Mouse (Mus musculus): ENCODE results near the gene Taar4. TPM values are rescaled to one million over a fixed set of nuclear protein-coding genes. Genes with fewer than 3 reads are reported as not detected.

Gene Taar4
- polyA plus RNA-seq (2015; fragmentation: Nextera tagmentation; extraction: Ambion mirVana), result not detected in 2 replicates

DNA sequence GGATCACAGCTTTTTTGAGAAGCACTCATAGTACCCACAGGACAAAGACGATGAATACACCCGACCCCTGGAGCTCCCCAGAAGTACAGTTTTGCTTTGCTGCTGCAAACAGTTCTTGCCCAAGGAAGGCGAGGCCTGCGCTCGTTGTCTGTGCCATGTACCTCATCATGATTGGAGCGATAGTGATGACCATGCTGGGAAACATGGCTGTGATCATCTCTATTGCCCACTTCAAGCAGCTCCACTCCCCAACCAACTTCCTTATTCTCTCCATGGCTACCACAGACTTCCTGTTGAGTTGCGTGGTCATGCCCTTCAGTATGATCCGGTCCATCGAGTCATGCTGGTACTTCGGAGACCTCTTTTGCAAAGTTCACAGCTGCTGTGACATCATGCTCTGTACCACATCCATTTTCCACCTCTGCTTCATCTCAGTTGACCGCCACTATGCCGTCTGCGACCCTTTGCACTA, at the start of gene Taar4:
TSS of gene Taar4 (plus strand) at position 51 of the 472 bp plus-strand sequence.
- Histone ChIP-seq H3K27me3 (ENCODE audit: control insufficient read depth, insufficient read depth, low read length) (no peaks in the 10 kb centered on the region), H3K4me2 (ENCODE audit: low read depth, low read length) (no peak within 1 kb of the TSS), H3K4me3 (ENCODE audit: low read length) (no peak within 1 kb of the TSS), H3K4me1 (ENCODE audit: control insufficient read depth, insufficient read depth, low read length) (no peaks in the 10 kb centered on the region), H3K27ac (ENCODE audit: low read length) (no peak within 1 kb of the TSS), H3K9ac (ENCODE audit: low read length) (no peak within 1 kb of the TSS), H3K9me3 (replicated peaks; ENCODE audit: control insufficient read depth, low read length) (no peaks in the 10 kb centered on the region), H3K36me3 (ENCODE audit: control insufficient read depth, insufficient read depth) (no peaks in the 10 kb centered on the region)
- 91% methylated on average over 13 of the region's 13 CpGs for WGBS
- ATAC-seq (replicated peaks; ENCODE audit: extremely low read depth, insufficient read depth, low FRiP score), result no peak

DNA sequence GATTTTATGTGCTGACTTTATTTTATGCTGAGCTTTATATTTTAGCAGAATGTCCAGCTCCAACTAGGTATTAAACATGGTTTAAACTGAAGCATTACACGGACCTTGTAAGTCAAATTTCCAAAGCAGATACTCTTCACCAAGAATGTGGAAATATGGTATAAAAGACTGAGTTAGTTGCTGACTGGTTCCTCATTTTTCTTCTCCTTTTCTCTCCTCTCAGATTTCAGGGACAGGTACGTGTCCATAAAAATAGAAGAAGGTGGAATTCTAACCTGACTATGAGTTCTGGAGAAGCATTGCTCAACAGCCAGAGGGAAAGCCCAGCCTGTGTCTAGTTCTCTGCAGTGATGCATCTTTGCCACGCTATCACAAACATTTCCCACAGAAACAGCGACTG, 40.2 kb upstream of the Taar4 start, which contains the start of gene Taar1:
TSS of gene Taar1 (plus strand) at position 301 of the 400 bp plus-strand sequence.
- no peaks in the 10 kb centered on the region for H3K4me1 ChIP-seq (ENCODE audit: control insufficient read depth, insufficient read depth, low read length)
- H3K27me3 ChIP-seq (ENCODE audit: control insufficient read depth, insufficient read depth, low read length), result no peaks in the 10 kb centered on the region
- no peak within 1 kb of the TSS for H3K9ac ChIP-seq (ENCODE audit: low read length)
- ATAC-seq (replicated peaks; ENCODE audit: extremely low read depth, insufficient read depth, low FRiP score), result no peak
- no peak within 1 kb of the TSS for H3K4me3 ChIP-seq (ENCODE audit: low read length)
- H3K27ac ChIP-seq (ENCODE audit: low read length), result no peak within 1 kb of the TSS
- WGBS, result 77% methylated on average over 4 of the region's 4 CpGs
- H3K36me3 ChIP-seq (ENCODE audit: control insufficient read depth, insufficient read depth), result no peaks in the 10 kb centered on the region
- no peak within 1 kb of the TSS for H3K4me2 ChIP-seq (ENCODE audit: low read depth, low read length)
- no peaks in the 10 kb centered on the region for H3K9me3 ChIP-seq (replicated peaks; ENCODE audit: control insufficient read depth, low read length)

DNA sequence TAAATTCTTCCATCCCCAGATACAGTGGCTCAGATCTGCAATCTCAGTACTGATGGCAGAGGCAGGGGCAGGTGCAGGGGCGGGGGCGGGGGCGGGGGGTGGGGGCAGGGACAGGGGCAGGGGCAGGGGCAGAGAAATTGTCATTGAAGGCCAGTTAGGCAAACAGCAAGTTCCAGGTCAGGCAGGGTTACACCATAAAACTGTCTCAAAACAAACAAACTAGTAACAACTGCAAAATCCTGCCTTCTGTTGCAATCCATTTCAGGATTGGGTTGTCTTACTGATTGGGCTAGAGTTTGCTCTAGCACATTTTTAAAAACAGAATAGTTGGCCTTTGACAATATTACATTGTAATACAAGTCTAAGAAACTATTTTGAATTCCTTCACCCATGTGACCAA, 37.8 kb upstream of the Taar4 start:
- Histone ChIP-seq H3K27ac (ENCODE audit: low read length) (no peak overlapping the region), H3K36me3 (ENCODE audit: control insufficient read depth, insufficient read depth) (no peaks in the 10 kb centered on the region), H3K9me3 (replicated peaks; ENCODE audit: control insufficient read depth, low read length) (no peaks in the 10 kb centered on the region), H3K4me1 (ENCODE audit: control insufficient read depth, insufficient read depth, low read length) (no peaks in the 10 kb centered on the region), H3K27me3 (ENCODE audit: control insufficient read depth, insufficient read depth, low read length) (no peaks in the 10 kb centered on the region), H3K9ac (ENCODE audit: low read length) (no peak overlapping the region), H3K4me2 (ENCODE audit: low read depth, low read length) (no peak overlapping the region), H3K4me3 (ENCODE audit: low read length) (no peak overlapping the region)
- 76% methylated on average over 3 of the region's 3 CpGs for WGBS
- ATAC-seq (replicated peaks; ENCODE audit: extremely low read depth, insufficient read depth, low FRiP score), result no peak

- Histone ChIP-seq H3K4me2 (ENCODE audit: low read depth, low read length) (no peak overlapping the region), H3K27ac (ENCODE audit: low read length) (no peak overlapping the region), H3K27me3 (ENCODE audit: control insufficient read depth, insufficient read depth, low read length) (no peaks in the 10 kb centered on the region), H3K9ac (ENCODE audit: low read length) (no peak overlapping the region), H3K9me3 (replicated peaks; ENCODE audit: control insufficient read depth, low read length) (no peaks in the 10 kb centered on the region), H3K4me1 (ENCODE audit: control insufficient read depth, insufficient read depth, low read length) (no peaks in the 10 kb centered on the region), H3K36me3 (ENCODE audit: control insufficient read depth, insufficient read depth) (no peaks in the 10 kb centered on the region), H3K4me3 (ENCODE audit: low read length) (no peak overlapping the region)
- 72% methylated on average over 2 of the region's 2 CpGs for WGBS
- ATAC-seq (replicated peaks; ENCODE audit: extremely low read depth, insufficient read depth, low FRiP score), result no peak
These were observed 36.4 kb upstream of the Taar4 start for GRCm38 (mm10) chr10:23923941-23924340.

DNA sequence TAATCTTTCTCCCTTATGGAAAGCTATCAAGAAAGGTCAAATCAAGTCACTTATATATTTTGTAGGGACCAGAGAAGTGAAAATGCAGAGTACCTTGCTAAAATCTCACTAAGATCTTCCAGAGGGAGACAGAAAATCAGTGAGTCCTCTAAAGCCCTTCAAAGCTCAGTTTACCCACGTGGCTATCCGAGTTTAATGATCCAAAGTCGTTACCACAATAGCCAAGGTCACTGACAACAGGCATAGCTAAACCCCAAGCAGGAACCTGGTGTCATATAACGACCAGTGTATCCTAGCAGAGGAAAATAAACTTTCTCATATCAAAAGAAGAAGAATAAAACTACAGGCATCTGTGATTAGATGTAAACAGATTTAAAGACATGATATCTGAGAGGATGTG, 22.7 kb upstream of the Taar4 start:
- Histone ChIP-seq H3K9ac (ENCODE audit: low read length) (no peak overlapping the region), H3K4me2 (ENCODE audit: low read depth, low read length) (no peak overlapping the region), H3K4me1 (ENCODE audit: control insufficient read depth, insufficient read depth, low read length) (no peaks in the 10 kb centered on the region), H3K9me3 (replicated peaks; ENCODE audit: control insufficient read depth, low read length) (no peaks in the 10 kb centered on the region), H3K4me3 (ENCODE audit: low read length) (no peak overlapping the region), H3K27ac (ENCODE audit: low read length) (no peak overlapping the region), H3K27me3 (ENCODE audit: control insufficient read depth, insufficient read depth, low read length) (no peaks in the 10 kb centered on the region), H3K36me3 (ENCODE audit: control insufficient read depth, insufficient read depth) (no peaks in the 10 kb centered on the region)
- WGBS, result 44% methylated on average over 4 of the region's 4 CpGs
- ATAC-seq (replicated peaks; ENCODE audit: extremely low read depth, insufficient read depth, low FRiP score), result no peak

GRCm38 (mm10) chr10:23938312-23938711, 22.0 kb upstream of the Taar4 start, which contains the start of gene Taar2:
TSS of gene Taar2 (plus strand) at chr10:23938572.
- H3K27me3 ChIP-seq (ENCODE audit: control insufficient read depth, insufficient read depth, low read length), result no peaks in the 10 kb centered on the region
- ATAC-seq (replicated peaks; ENCODE audit: extremely low read depth, insufficient read depth, low FRiP score), result no peak
- no peaks in the 10 kb centered on the region for H3K9me3 ChIP-seq (replicated peaks; ENCODE audit: control insufficient read depth, low read length)
- 68% methylated on average over 6 of the region's 6 CpGs for WGBS
- H3K4me2 ChIP-seq (ENCODE audit: low read depth, low read length), result no peak within 1 kb of the TSS
- H3K27ac ChIP-seq (ENCODE audit: low read length), result no peak within 1 kb of the TSS
- no peaks in the 10 kb centered on the region for H3K36me3 ChIP-seq (ENCODE audit: control insufficient read depth, insufficient read depth)
- no peaks in the 10 kb centered on the region for H3K4me1 ChIP-seq (ENCODE audit: control insufficient read depth, insufficient read depth, low read length)
- no peak within 1 kb of the TSS for H3K9ac ChIP-seq (ENCODE audit: low read length)
- no peak within 1 kb of the TSS for H3K4me3 ChIP-seq (ENCODE audit: low read length)

DNA sequence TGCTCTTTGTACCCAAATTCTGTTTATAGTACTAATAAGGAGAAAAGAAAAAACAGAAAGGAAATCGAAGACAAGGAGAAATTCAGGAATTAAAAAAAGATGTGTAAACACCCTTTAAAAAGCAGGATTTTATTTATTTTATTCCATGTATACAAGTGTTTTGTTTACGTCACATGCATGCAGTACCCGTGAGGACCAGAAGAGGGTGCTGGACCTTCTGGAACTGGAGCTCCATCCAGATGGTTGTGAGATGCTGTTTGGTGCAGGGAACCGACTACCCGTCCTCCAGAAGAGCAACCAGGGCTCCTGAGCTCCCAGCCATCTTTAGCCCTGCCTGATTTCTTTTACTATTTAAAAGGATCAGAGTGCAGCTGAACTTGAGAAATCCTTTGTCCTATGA, 17.8 kb upstream of the Taar4 start:
- no peaks in the 10 kb centered on the region for H3K4me1 ChIP-seq (ENCODE audit: control insufficient read depth, insufficient read depth, low read length)
- ATAC-seq (replicated peaks; ENCODE audit: extremely low read depth, insufficient read depth, low FRiP score), result no peak
- H3K9ac ChIP-seq (ENCODE audit: low read length), result no peak overlapping the region
- no peak overlapping the region for H3K4me3 ChIP-seq (ENCODE audit: low read length)
- no peaks in the 10 kb centered on the region for H3K36me3 ChIP-seq (ENCODE audit: control insufficient read depth, insufficient read depth)
- H3K4me2 ChIP-seq (ENCODE audit: low read depth, low read length), result no peak overlapping the region
- no peak overlapping the region for H3K27ac ChIP-seq (ENCODE audit: low read length)
- H3K27me3 ChIP-seq (ENCODE audit: control insufficient read depth, insufficient read depth, low read length), result no peaks in the 10 kb centered on the region
- H3K9me3 ChIP-seq (replicated peaks; ENCODE audit: control insufficient read depth, low read length), result no peaks in the 10 kb centered on the region
- WGBS, result 77% methylated on average over 5 of the region's 5 CpGs

- no peak for ATAC-seq (replicated peaks; ENCODE audit: extremely low read depth, insufficient read depth, low FRiP score)
- Histone ChIP-seq H3K27me3 (ENCODE audit: control insufficient read depth, insufficient read depth, low read length) (no peaks in the 10 kb centered on the region), H3K4me1 (ENCODE audit: control insufficient read depth, insufficient read depth, low read length) (no peaks in the 10 kb centered on the region), H3K4me3 (ENCODE audit: low read length) (no peak overlapping the region), H3K9ac (ENCODE audit: low read length) (no peak overlapping the region), H3K9me3 (replicated peaks; ENCODE audit: control insufficient read depth, low read length) (no peaks in the 10 kb centered on the region), H3K4me2 (ENCODE audit: low read depth, low read length) (no peak overlapping the region), H3K27ac (ENCODE audit: low read length) (no peak overlapping the region), H3K36me3 (ENCODE audit: control insufficient read depth, insufficient read depth) (no peaks in the 10 kb centered on the region)
- WGBS, result 38% methylated on average over 7 of the region's 7 CpGs
These were observed 12.3 kb upstream of the Taar4 start for GRCm38 (mm10) chr10:23948026-23948425.

DNA sequence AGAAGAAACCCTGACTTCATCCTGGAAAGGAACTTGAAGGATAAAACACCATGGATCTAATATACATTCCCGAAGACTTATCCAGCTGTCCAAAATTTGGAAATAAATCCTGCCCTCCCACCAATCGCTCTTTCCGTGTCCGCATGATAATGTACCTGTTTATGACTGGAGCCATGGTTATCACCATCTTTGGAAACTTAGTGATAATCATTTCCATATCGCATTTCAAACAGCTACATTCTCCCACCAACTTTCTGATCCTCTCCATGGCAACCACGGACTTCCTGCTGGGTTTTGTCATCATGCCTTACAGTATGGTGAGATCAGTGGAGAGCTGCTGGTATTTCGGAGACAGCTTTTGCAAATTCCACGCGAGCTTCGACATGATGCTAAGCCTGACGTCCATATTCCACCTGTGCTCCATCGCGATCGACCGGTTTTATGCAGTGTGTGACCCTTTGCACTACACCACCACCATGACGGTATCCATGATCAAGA, 10.7 kb upstream of the Taar4 start, which contains the start of gene Taar3:
TSS of gene Taar3 (plus strand) at position 51 of the 498 bp plus-strand sequence.
- Histone ChIP-seq H3K27me3 (ENCODE audit: control insufficient read depth, insufficient read depth, low read length) (no peaks in the 10 kb centered on the region), H3K9ac (ENCODE audit: low read length) (no peak within 1 kb of the TSS), H3K4me1 (ENCODE audit: control insufficient read depth, insufficient read depth, low read length) (no peaks in the 10 kb centered on the region), H3K4me3 (ENCODE audit: low read length) (no peak within 1 kb of the TSS), H3K27ac (ENCODE audit: low read length) (no peak within 1 kb of the TSS), H3K4me2 (ENCODE audit: low read depth, low read length) (no peak within 1 kb of the TSS), H3K9me3 (replicated peaks; ENCODE audit: control insufficient read depth, low read length) (no peaks in the 10 kb centered on the region), H3K36me3 (ENCODE audit: control insufficient read depth, insufficient read depth) (no peaks in the 10 kb centered on the region)
- 79% methylated on average over 16 of the region's 16 CpGs for WGBS
- no peak for ATAC-seq (replicated peaks; ENCODE audit: extremely low read depth, insufficient read depth, low FRiP score)

Data from heart, embryonic 16.5 days (tissue).